Mouse (Mus musculus): ENCODE data around the gene Gm10974.

The Gm10974 gene

DNA sequence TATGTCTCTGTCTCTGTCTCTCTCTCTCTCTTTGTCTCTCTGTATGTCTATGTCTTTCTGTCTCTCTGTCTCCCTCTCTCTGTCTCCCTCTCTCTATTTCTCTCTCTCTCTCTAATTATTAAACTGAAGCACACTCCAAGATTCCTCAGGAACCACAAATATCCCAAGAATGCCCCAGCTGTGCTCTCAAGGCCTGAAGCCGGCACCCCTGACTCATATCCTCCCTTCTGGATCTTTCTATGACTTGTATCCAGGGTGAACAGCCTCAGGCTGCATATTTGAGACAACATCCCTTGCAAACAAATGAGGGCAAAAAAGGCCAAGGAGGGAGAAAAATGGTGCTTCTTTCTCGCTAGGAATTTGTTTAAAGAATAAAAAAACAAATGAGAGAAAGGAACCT is at the start of gene Gm10974:
Gene Gm10974, plus strand, starts transcription at position 2 of the 400 bp plus-strand sequence.
- in situ Hi-C loops (cut with MboI, MseI): no loop called here

DNA sequence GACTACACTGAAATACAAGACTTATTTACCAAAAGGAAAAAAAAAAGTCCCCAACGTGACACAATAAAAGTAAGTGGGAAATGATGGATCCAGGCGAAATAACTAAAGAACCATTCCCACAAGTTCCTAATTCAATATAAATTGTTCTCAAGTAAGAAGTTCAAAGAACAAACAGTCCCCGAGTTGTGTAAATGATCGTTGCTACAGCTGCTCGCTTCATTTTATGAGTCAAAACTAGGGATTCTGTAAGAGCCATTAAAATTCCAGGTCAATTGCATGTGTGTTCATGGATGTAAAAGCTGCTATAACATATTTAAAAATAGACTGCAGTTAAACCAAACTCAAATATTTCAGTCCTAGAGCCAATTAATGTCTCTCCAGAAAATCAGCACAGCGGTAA is 47.6 kb upstream of the Gm10974 start:
- in situ Hi-C loops (cut with MboI, MseI): loop anchor here (25.0 kb wide), 1 partner anchor 344 kb away; no protein-coding TSS in a partner anchor

DNA sequence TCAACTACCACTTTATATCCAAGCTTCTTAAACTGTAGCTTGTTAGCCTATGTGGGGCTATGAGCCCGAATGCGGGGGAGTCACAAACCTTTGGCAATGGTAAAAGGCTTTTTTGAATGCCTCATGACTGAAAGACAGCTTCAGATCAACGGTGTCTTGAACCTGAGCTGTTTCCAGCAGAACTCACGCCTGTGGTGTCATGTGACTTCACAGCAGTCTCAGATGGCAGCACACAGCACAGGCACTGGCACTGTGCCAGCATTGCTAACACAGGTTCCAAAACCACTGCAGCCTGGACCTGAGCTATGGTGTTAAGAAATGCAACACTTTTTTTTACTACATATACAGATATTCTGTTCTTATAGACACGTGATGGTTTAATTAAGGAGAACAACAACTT is 44.7 kb upstream of the Gm10974 start:
- in situ Hi-C loops (cut with MboI, MseI): loop anchor here (25.0 kb wide), 1 partner anchor 341 kb away; no protein-coding TSS in a partner anchor

DNA sequence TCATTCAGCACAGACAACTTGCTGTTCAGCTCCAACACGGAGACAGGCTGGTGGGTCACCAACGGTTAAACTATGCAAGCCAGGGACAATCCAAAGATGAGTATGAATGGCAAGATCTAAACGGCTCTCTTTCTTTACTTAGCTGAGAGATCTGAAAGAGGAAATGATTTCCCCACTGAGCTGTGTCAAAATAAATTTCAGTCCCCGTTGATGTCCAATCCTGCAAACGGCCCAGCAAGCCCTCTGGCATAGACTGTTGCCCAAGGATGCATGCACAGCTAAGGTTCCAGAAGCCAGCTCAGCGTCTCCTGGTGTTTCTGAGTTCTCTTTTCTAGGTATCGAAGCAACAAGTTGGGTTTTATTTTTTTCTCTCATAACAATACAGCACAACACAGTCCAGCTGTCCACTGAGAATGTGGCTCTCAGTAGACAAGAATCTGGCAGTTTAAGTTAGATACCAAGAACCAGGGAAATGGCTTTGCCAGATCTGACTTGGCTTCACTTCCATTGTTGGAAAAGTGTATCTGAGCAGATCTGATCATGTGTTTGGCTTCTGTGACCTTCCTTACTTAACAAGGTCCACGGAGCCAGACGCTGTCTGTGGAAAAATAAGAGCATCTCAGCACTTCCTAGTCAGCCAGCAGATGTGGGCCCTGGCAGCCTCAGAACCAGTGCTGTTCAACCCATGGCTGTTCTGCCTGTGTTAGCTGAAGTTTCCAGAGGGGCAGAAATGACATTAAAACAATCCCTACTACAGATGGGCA is 42.3 kb upstream of the Gm10974 start:
- in situ Hi-C loops (cut with MboI, MseI): loop anchor here (25.0 kb wide), 1 partner anchor 339 kb away; no protein-coding TSS in a partner anchor

DNA sequence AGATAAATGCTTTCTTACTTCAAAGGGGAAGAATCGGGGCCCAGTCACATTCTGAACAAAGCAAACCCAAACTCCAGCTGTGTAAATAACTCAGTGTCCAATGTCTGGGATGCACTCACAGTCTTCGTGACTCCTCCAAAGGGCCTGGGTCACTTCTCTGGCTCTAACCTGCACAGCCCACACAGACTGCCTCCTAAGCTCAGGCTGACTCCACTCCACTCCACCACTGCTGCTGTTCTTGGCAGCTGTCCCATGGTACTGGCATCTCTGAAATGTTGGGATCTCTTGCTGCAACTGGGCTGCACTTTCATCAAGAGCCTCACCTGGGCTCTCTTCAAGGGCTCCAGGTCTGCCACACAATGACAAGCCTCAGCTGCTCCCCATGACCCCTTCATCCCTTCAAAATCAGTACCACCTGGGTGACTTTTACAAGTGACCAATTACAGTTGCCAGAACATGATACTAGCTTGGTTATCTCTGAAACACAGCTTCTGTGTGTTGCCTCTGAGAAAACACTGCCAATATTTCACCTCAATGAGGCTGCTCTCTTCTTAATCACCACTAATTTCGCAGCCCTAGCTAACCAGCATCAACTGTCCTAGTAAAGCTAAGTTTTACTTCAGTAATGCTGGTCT is 40.2 kb upstream of the Gm10974 start:
- in situ Hi-C loops (cut with MboI, MseI): loop anchor here (5.0 kb wide), 1 partner anchor 82 kb away; no protein-coding TSS in a partner anchor

DNA sequence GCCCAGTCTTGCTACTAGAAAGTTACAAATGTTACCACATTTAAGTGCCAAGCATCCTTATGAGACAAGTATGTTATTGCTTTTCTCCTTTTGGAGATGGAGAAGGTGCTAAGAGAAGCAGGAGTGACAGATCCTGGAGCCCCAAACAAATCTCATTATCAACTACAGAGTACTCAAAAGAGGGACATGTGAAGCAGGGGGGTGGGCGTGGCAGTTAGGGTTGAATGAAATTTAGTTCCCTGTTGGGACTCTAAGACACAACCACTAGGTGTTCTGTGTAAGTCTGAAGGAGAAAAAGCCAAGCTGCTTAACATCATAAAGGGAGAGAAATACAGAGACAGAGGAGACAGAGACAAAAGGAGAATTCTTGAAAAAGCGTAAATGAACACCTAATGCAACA is 38.2 kb upstream of the Gm10974 start:
- in situ Hi-C loops (cut with MboI, MseI): loop anchor here (5.0 kb wide), 1 partner anchor 80 kb away; no protein-coding TSS in a partner anchor

DNA sequence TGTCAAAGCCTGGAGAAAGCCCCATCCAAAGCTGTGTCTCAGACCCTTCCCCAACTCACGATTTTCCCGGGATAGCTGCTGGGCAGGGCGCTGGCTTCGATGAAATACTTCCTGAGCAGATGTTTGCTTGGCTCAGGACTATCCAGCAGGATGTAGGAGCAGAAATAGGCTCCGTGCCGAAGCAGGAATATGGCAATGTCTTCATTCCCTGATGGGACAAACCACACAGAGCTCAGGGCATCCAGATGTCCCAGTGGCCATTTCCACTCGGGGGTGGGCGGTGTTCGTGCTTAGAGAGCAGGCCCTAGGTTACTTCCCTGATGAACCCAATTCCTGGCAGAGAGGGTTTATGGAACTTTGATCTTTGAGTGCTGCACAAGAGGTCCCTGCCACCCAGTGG is 35.1 kb upstream of the Gm10974 start:
- in situ Hi-C loops (cut with MboI, MseI): no loop called here

DNA sequence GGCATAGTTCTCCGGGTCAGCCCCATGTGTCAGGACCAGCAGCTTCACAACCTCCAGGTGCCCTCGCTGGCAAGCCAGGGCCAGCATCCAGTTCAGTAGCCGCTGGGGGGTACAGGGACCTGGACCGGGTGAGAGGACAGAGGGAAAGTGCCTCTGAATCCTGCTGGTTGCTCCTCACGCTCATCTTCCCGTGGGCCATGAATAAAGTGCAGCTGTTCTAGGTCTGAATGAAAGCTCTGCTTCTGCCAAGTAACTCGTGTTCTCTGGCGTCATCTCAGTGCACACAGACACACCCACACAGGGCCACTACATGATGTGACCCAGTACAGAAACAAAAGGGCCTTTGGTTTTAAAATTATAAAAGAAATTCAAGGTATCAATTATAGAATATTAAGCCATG is 33.4 kb upstream of the Gm10974 start:
- in situ Hi-C loops (cut with MboI, MseI): no loop called here

DNA sequence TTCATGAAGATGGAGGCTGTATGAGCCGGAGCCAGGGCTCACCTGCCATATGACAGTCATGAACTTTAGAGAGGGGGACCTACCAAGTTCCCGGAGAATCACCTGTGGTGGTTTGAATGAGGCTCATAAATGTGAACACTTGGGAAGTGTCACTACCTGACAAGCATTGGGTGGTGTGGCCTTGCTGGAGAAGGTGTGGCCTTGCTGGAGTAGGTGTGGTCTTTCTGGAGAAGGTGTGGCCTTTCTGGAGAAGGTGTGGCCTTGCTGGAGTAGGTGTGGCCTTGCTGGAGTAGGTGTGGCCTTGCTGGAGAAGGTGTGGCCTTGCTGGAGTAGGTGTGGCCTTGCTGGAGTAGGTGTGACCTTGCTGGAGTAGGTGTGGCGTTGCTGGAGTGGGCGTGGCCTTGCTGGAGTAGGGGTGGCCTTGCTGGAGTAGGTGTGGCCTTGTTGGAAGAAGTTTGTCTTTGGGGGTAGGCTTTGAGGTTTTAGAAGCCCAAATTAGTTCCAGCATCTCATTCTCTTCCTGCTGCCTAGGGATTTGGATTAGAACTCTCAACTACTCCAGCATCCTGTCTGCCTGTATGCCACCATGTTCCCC is 31.7 kb upstream of the Gm10974 start:
- in situ Hi-C loops (cut with MboI, MseI): no loop called here

DNA sequence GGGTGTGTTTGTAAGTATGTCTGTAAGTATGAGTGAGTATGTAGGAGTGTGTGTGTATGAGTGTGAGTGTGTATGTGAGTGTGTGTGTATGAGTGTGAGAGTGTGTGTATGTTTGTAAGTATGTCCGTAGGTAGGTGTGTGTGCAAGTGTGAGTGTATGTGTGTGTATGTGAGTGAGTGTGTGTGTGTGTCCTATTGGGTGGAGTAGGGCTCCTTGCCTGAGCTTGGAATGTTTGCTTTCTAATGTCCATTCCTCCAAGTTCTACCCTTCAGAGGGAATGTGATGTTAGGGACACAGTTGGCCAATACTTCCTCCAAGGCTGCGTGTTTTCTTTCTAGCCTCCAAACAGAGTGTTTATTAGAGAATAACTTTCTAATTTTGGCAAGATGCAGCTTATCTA is 28.8 kb upstream of the Gm10974 start:
- in situ Hi-C loops (cut with MboI, MseI): no loop called here

DNA sequence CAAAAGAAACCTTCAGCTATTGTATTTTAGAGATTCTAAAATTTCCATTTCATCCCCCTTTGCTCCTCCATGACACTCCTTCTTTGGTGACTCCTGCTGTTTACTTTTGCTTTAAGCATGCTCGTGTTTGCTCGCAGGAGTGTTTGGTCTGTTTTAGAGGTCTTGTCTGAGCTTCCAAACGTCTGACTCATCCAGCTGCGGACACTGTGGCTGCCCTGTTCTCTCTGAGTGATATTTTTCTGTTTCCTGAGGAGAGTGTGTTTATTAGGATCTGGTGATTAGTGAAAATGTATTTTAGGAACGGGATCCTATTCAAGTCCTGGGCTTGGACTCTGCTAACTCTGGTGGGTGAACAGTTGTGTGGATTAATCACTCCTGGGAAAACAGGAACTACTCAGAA is 26.1 kb upstream of the Gm10974 start:
- in situ Hi-C loops (cut with MboI, MseI): no loop called here

DNA sequence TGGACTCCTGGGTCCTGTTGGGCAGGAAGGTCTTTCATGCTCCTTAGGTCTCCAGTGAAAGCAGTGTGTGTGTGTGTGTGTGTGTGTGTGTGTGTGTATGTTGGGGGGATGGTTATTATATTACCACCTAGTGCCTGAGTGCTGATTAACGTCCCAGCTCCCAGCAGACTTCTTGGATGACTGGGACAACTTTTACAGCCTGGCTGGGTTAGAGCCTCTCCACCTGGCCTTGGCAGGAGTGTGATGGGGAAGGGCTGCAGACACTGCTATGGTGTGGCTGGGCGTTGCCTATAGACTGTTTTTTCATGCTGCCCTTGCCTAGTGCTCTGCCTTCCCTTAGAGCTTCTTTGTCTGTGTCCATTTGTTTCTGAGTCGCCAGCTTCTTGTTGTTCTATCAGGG is 25.7 kb upstream of the Gm10974 start:
- in situ Hi-C loops (cut with MboI, MseI): no loop called here

DNA sequence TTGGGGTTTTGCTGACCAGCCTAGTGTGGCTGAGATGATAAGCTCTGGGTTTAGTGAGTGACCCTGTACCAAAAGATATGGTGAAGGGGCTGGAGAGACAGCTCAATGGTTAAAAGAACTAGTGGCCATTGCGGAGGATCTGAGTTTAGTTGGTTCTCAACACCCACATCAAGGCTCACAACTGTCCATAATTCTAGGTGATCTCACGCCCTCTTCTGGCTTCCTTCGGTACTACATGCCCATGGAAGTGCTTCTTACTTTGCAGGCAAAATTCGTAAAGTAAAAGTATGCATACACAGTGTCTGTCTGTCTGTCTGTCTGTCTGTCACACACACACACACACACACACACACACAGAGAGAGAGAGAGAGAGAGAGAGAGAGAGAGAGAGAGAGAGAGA is 23.4 kb upstream of the Gm10974 start:
- in situ Hi-C loops (cut with MboI, MseI): no loop called here

DNA sequence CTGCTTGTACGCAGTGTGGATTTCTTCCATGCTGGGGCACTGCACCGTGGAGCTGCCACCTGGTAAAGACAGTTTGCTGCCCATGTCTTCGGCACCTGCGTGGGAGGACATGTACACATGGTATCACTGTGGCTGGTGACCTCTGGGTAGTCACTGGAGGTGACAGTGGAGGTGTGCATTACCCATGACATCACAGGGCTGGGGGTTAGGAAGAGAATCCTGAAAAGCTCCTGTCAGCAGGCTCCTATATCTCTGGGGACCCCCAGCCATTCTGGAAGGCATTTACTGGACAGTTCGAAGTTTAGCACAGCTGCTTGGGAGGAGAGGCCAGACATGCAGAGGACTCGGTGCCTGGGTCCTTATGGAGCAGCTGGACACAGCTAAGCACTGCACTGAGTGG is 22.9 kb upstream of the Gm10974 start:
- in situ Hi-C loops (cut with MboI, MseI): no loop called here

DNA sequence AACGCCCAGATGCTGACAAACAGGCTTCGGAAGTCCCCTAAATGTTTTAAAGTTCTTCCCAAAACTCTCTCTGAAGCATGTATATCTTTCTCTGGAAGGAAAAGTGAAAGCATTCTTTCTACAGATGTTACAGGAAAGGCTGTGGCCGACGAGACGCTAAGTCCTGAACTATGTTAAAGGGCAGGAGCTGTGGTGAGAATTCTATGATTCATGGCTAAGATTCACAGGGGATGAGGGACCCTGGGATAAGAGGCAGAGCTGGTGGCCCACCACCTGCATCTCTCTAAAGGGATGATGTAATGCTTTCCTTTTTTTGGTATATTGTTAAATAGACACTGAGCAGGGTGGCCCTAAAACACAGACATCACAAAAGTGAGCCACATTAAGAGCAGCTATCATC is 22.4 kb upstream of the Gm10974 start:
- in situ Hi-C loops (cut with MboI, MseI): no loop called here

DNA sequence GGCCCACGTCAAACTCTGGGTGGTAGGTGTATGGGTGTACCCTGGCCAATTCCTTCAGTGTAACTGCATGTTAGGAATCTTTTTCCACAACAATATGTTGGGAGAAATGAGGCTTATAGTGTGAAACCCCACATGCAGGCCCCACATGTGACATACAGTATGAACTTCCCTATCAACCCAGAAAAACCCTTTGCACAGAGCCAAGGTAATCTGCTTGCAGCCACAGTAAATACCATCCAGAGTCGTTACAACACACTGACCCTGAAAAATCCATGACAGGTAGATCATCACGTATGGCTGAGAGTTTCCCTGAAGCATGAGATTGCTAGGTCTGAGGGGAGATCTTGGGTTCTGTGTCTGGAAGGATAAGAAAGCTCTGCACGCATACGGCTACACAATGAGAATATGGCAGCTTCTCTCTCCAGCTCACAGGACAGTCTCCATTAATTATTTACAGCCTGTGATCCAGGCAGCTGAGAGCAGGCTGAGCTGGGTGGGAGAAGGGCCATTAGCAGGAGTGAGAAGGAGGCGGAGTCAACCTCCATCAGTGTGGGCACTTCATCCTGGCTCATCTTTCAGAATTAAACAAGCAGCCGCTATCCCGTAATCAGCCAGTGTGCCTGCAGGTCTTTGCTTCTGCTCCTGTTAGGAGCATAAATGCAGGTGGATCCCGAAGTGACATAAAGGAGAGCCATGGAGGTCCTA is 18.6 kb upstream of the Gm10974 start:
- in situ Hi-C loops (cut with MboI, MseI): no loop called here

DNA sequence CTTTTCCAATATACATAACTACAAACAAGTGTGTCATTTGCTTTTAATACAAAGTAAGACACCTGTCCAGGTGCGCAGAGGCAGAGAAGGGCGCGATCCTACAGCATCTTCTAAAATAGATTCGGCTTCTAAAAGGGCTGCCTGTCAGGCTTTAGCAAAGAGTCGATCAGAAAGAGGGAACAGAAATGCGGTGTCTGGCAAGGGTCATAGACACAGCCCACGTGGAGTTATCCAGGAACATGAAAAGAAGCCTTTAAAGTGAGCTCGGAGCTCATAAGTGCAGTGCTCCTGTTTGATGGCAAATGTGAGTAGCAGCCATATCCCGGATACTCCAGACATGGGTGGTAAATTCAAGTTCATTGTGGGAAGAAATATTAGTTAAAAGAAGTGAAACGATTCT is 17.1 kb upstream of the Gm10974 start:
- in situ Hi-C loops (cut with MboI, MseI): no loop called here

DNA sequence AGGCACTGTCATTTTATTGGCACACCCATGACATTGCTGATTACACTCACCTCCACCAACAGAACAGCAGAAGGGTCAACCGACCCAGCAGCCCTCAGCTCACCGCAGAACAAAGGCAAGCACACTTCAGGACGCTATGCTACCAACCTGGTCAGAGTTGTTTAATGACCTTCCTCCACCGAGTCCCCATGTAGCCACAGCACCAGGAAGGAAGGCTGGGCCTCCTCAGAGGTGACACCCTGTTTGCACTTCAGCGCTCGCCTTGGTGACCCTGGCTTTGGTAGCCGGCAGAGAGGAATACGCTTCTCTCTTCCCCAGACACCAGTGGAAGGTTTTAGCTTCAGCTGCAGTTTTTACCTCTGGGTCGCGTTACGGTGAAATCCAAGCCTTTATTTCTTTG is 16.0 kb upstream of the Gm10974 start:
- in situ Hi-C loops (cut with MboI, MseI): no loop called here

DNA sequence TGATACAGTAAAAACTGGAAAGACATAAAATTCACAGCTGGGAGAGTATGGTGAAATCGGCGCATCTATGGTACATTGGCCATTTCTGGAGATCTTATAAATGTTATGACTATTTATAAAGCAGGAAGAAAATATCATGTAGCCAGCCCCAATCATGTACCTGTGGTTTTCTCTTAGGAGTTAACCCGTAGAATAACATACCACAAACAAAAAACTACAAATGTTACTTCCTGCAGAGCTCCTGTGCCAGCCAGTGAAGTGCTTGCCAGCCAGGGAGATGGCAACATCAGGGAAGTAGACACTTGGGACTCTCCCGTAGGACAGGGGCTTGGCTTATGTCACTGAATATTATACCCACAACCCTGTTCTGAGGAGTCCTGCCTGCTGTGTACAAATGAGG is 14.6 kb upstream of the Gm10974 start:
- in situ Hi-C loops (cut with MboI, MseI): no loop called here

DNA sequence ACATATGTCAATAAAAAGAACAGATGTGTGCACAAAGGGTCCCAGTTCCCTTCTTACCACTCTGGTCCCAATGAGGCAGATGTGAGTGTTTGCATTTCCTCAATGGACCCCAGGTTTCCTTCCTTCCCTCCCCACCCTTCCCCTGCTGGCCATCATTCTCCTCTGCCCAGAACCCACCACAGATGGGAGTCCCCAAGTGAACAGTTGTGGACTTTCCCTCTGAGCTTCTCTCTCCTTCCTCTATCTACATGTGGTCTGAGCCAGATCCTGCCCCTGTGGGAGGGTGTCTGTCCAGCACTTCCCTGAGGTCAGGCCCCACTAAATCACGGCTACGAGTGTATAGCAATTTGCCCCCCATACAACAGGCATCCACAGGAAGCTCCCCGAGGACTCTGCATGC is 10.8 kb upstream of the Gm10974 start:
- in situ Hi-C loops (cut with MboI, MseI): no loop called here

DNA sequence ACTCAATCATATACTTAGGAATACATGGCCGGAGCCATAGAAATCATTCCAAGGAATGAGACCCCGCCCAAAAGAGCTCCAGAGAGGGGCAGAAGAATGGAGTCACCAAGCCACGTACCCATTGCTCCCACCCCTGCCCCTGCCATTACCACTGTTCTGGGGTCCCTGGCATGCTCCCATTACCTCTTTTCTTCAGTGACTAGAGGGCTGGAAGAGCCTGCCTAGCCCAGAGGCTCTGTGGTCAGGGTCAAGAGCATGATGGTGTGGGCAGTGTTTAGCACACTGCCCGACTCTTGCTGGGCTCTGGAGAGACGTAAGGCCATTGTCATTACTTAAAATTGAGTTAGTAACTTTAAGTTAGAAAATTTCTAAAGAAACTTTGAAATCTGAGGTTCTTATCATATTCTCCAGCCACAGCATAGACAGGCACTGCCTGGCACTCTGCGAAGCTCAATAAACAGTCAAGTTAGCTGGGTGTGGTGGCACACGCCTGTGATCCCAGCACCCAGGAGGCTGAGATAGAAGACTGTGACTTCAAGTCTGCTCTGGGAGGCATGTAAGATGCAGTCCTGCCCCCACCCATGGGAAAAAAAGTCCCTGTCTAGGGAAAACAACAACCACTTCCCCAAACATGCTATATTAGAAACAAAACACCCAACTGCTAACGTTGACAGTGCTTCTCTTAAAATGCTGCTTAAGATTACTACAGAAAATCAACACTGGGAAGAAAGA is 9.7 kb upstream of the Gm10974 start:
- in situ Hi-C loops (cut with MboI, MseI): no loop called here

DNA sequence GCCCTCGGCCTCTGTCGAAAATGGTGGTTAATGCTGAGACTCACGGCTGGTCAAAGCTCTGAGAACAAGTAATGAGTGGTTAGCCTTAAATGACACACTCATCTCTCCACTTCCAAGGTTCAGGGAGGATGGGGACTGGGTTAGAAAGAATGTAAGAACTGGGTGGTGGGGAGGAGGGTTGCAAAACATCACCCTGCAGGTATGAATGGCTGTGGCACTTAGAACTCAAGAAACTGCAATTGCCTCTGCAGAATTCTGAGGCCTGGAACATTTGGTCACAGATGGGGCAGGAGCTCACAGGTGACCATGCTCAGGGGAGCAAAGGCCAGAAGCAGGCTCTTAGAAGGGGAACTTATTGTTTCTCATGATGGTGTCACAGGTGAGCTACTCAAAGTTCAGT is 7.2 kb upstream of the Gm10974 start:
- in situ Hi-C loops (cut with MboI, MseI): no loop called here
